Mouse (Mus musculus): ENCODE results near the gene Tanc2.

Tanc2 gene

GRCm38 (mm10) chr11:105835209-105835608 lies 245.4 kb downstream of the Tanc2 start:
- DNase-seq (ENCODE audit: low read depth, low spot score), result no peak

GRCm38 (mm10) chr11:105836344-105836891 lies 246.6 kb downstream of the Tanc2 start:
- DNase-seq (ENCODE audit: low read depth, low spot score), result peak; percentile 68

GRCm38 (mm10) chr11:105837962-105838361 lies 248.2 kb downstream of the Tanc2 start:
- peak; percentile 81 for DNase-seq (ENCODE audit: low read depth, low spot score)

GRCm38 (mm10) chr11:105845901-105846300 lies 256.1 kb downstream of the Tanc2 start:
- DNase-seq (ENCODE audit: low read depth, low spot score), result peak; percentile 27

- peak; percentile 68 for DNase-seq (ENCODE audit: low read depth, low spot score)
Observed at GRCm38 (mm10) chr11:105855504-105855903, 265.7 kb downstream of the Tanc2 start.

- peak; percentile 20 for DNase-seq (ENCODE audit: low read depth, low spot score)
Observed at GRCm38 (mm10) chr11:105858063-105858462, 268.3 kb downstream of the Tanc2 start.

GRCm38 (mm10) chr11:105885558-105885957 lies 295.8 kb downstream of the Tanc2 start:
- DNase-seq (ENCODE audit: low read depth, low spot score), result no peak

- no peak for DNase-seq (ENCODE audit: low read depth, low spot score)
Observed at GRCm38 (mm10) chr11:105887281-105887680, 297.5 kb downstream of the Tanc2 start.

- DNase-seq (ENCODE audit: low read depth, low spot score), result no peak
Observed at GRCm38 (mm10) chr11:105899151-105899550, 309.4 kb downstream of the Tanc2 start.

- DNase-seq (ENCODE audit: low read depth, low spot score), result no peak
Observed at GRCm38 (mm10) chr11:105901501-105901900, 311.7 kb downstream of the Tanc2 start.

GRCm38 (mm10) chr11:105902956-105903355 lies 313.2 kb downstream of the Tanc2 start:
- DNase-seq (ENCODE audit: low read depth, low spot score), result no peak

GRCm38 (mm10) chr11:105905529-105906213 lies 315.9 kb downstream of the Tanc2 start:
- DNase-seq (ENCODE audit: low read depth, low spot score), result no peak

GRCm38 (mm10) chr11:105907381-105907780 lies 317.6 kb downstream of the Tanc2 start:
- no peak for DNase-seq (ENCODE audit: low read depth, low spot score)

- no peak for DNase-seq (ENCODE audit: low read depth, low spot score)
Observed at GRCm38 (mm10) chr11:105908926-105909325, 319.1 kb downstream of the Tanc2 start.

- no peak for DNase-seq (ENCODE audit: low read depth, low spot score)
Observed at GRCm38 (mm10) chr11:105909617-105910016, 319.8 kb downstream of the Tanc2 start.

- DNase-seq (ENCODE audit: low read depth, low spot score), result no peak
Observed at GRCm38 (mm10) chr11:105911149-105911548, 321.4 kb downstream of the Tanc2 start.

GRCm38 (mm10) chr11:105911592-105912375 lies 322.0 kb downstream of the Tanc2 start:
- DNase-seq (ENCODE audit: low read depth, low spot score), result peak; percentile 93

- DNase-seq (ENCODE audit: low read depth, low spot score), result peak; percentile 88
Observed at GRCm38 (mm10) chr11:105913580-105913979, 323.8 kb downstream of the Tanc2 start.

GRCm38 (mm10) chr11:105920098-105920785 lies 330.5 kb downstream of the Tanc2 start:
- no peak for DNase-seq (ENCODE audit: low read depth, low spot score)

GRCm38 (mm10) chr11:105920836-105921235 lies 331.1 kb downstream of the Tanc2 start:
- no peak for DNase-seq (ENCODE audit: low read depth, low spot score)

- no peak for DNase-seq (ENCODE audit: low read depth, low spot score)
Observed at GRCm38 (mm10) chr11:105921275-105921674, 331.5 kb downstream of the Tanc2 start.
